Mouse (Mus musculus): Measurements from ENCODE around the gene Sv2b.

DNA sequence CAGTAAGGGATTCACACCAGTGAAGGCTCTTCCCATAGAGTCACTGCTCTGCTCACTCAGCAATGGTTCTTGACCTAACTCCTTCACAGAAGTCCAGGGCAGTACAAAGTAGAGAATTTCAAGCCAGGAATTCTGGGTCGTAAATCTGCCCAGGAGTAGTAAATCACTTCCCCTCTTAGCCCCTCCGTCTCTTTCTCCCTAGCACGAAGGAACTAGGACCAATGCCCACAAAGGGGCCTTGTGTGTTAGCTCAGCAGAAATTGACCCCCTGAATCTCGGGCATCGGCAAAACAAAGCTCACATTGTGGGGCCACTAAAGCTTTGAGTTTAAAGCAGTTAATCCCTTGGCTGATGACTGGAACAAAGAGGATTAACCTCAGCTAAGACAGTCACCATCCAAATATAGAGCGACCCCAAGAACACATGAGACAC, 12.4 kb downstream of the Sv2b start:
- TF ChIP-seq CTCF (IDR thresholded peaks at IDR 0.05; ENCODE audit: control insufficient read depth, insufficient read depth, insufficient replicate concordance, low read depth, low read length) (no peak), POLR2A (IDR thresholded peaks at IDR 0.05; ENCODE audit: control insufficient read depth, low read depth, low read length) (no peak)
